Comparison of ENCODE assay signal across 13 mouse cellular contexts in genomic region chr4:151215179-151215578, GRCm38 (mm10).
A peak's percentile ranks its signal among the peaks of the same experiment; 100 is the strongest.
DNase-seq lines count a peak whose midpoint lies in the region; ATAC-seq and TF ChIP-seq lines count a peak whose summit lies in the region.
"Had no signal": no experiment of that assay in that cellular context is flagged by ENCODE, and none has a peak within 500 bp of the region (broad histone marks: within the 10 kb centered on the region; RNA-seq: fewer than 3 reads in every experiment).

No protein-coding gene starts in this region.

- H3K27ac ChIP-seq in midbrain, postnatal 0 days (ENCODE audit: low read depth, low read length) = no peak overlapping the region
- H3K27ac ChIP-seq in midbrain, embryonic 10.5 days (replicated peaks) = no peak overlapping the region

- peak; percentile 35 for DNase-seq in adrenal gland, postnatal 14 days
- DNase-seq in adrenal gland, adult 8-10 months = no peak
- peak; percentile 43 to 44 for DNase-seq in kidney, postnatal 4 days
- DNase-seq in kidney, postnatal 14 days = no peak
- no peak for DNase-seq in midbrain, postnatal 0 days (ENCODE audit: low spot score)
- DNase-seq in midbrain, embryonic 10.5 days (ENCODE audit: low spot score) = no peak
- DNase-seq in induced T-regulatory cell, adult 2 months (ENCODE audit: low read depth) = peak; percentile 1
- no peak for DNase-seq in urinary bladder, adult 2 months (ENCODE audit: low spot score)
- DNase-seq: adrenal gland, postnatal 25 days; cerebellum, adult 11-12 months; heart, postnatal 10 days; lung, adult 18-20 months had no signal

- no peaks in the 10 kb centered on the region for H3K36me3 ChIP-seq in midbrain, postnatal 0 days (ENCODE audit: insufficient read depth, low read length)
- no peaks in the 10 kb centered on the region for H3K36me3 ChIP-seq in midbrain, embryonic 10.5 days

- H3K4me1 ChIP-seq in midbrain, postnatal 0 days (ENCODE audit: insufficient read depth, low read length) = 0 out of 2 replicates have a peak, but pooled peaks cover 5% of the 10 kb centered on the region
- 0 out of 2 replicates have a peak, but pooled peaks cover 7% of the 10 kb centered on the region for H3K4me1 ChIP-seq in midbrain, embryonic 10.5 days

- no peak overlapping the region for H3K9ac ChIP-seq in midbrain, postnatal 0 days (replicated peaks; ENCODE audit: low read length, poor library complexity, severe bottlenecking)

- no peaks in the 10 kb centered on the region; the same call in 1 of the 2 replicates for H3K27me3 ChIP-seq in midbrain, postnatal 0 days (ENCODE audit: insufficient read depth, low read length)
- no peaks in the 10 kb centered on the region for H3K27me3 ChIP-seq in midbrain, embryonic 10.5 days (ENCODE audit: low read depth, poor library complexity, severe bottlenecking)

- ATAC-seq in midbrain, postnatal 0 days (ENCODE audit: low FRiP score) = no peak

- H3K4me2 ChIP-seq in midbrain, postnatal 0 days (ENCODE audit: low read depth, low read length, poor library complexity, severe bottlenecking) = no peak overlapping the region

- 55% methylated on average over 1 of the region's 1 CpGs for WGBS in midbrain, postnatal 0 days
- 57% methylated on average over 1 of the region's 1 CpGs for WGBS in midbrain, embryonic 10.5 days

- H3K9me3 ChIP-seq in midbrain, postnatal 0 days (ENCODE audit: low read length) = no peaks in the 10 kb centered on the region
- H3K9me3 ChIP-seq in midbrain, embryonic 10.5 days (replicated peaks) = no peaks in the 10 kb centered on the region

- peak; percentile 60 for TF ChIP-seq CTCF in midbrain, postnatal 0 days (IDR thresholded peaks at IDR 0.05)

- no peak overlapping the region for H3K4me3 ChIP-seq in midbrain, postnatal 0 days (ENCODE audit: low read depth, low read length)
- no peak overlapping the region for H3K4me3 ChIP-seq in midbrain, embryonic 10.5 days
- H3K4me3 ChIP-seq: erythroblast, embryonic 14.5 days had no signal

Comparison
In these comparisons a context has a peak if more than half of its experiments do, and no peak if none do; other contexts are left out.
1. DNase-seq: peak in adrenal gland, postnatal 14 days (single experiment), kidney, postnatal 4 days (2 of 2) and induced T-regulatory cell, adult 2 months (single experiment); none in adrenal gland, adult 8-10 months (single experiment), kidney, postnatal 14 days (single experiment), midbrain, postnatal 0 days (single experiment), midbrain, embryonic 10.5 days (single experiment) and urinary bladder, adult 2 months (single experiment).